Mouse (Mus musculus) layer of hippocampus, adult 2 months (tissue): ENCODE data around the gene Gnas. TPM values are rescaled to one million over a fixed set of nuclear protein-coding genes. Genes with fewer than 3 reads are reported as not detected.

Source experiments
- DNase-seq, 2 experiments: peaks; one replicate each; pipeline ENCODE4 v3.0.0; 2022; ENCODE audit warnings: low spot score in 2 of 2
- H3K27ac ChIP-seq: fragments of 200-600 bp; 2 replicates; pipeline ENCODE4 v1.8.1; 2022
- H3K4me3 ChIP-seq: fragments of 200-600 bp; 2 replicates; pipeline ENCODE4 v1.8.1; 2022; ENCODE audit warnings: mild to moderate bottlenecking
- CTCF ChIP-seq: fragments of 200-600 bp; conservative IDR thresholded peaks from 2 replicates; pipeline ENCODE4 v1.8.1; 2022; ENCODE audit warnings: antibody characterized with exemption, mild to moderate bottlenecking, moderate library complexity
- microRNA-seq, 2 experiments: library from miRNA; unstranded; fragments of <30 nt; microRNA quantifications; one replicate each; pipeline ENCODE4 v1.2.0; 2021
- total RNA-seq, 2 experiments: library from RNA; stranded (reverse); gene quantifications; 2 replicates each; pipeline ENCODE4 v1.2.3; 2021

Gnas gene
- total RNA-seq, 2 experiments from 2014 or later: 1,674 to 1,781 TPM

GRCm38 (mm10) chr2:174381021-174381420 lies 96.9 kb downstream of the Gnas start:
- DNase-seq: no peak
- Histone ChIP-seq H3K4me3 (no peak overlapping the region), H3K27ac (no peak overlapping the region)
- TF ChIP-seq CTCF: no peak

- no peak for DNase-seq
- no peak overlapping the region for H3K27ac ChIP-seq
- H3K4me3 ChIP-seq: no peak overlapping the region
- no peak for TF ChIP-seq CTCF
These were observed 107.8 kb downstream of the Gnas start for GRCm38 (mm10) chr2:174391936-174392335.

GRCm38 (mm10) chr2:174392554-174392953 lies 108.4 kb downstream of the Gnas start:
- no peak overlapping the region for H3K4me3 ChIP-seq
- no peak overlapping the region for H3K27ac ChIP-seq
- TF ChIP-seq CTCF: no peak
- no peak for DNase-seq

GRCm38 (mm10) chr2:174393383-174393782 lies 109.3 kb downstream of the Gnas start:
- no peak for DNase-seq
- Histone ChIP-seq H3K4me3 (no peak overlapping the region), H3K27ac (no peak overlapping the region)
- TF ChIP-seq CTCF: no peak

Small RNA genes lying within 50 kb of the gene (microRNA-seq; reads per million reads assigned to microRNA genes)
- gene Gm27591 (0 reads per million in 2 experiments), gene Mir296 (363 to 569 reads per million in 2 experiments), gene Mir298 (674 to 3,285 reads per million in 2 experiments)

Other genes starting within 250 kb of the Gnas start
- gene Stx16, start 208.0 kb upstream of the Gnas start, total RNA-seq: 10 to 100 TPM; 72.6 to 75.1 TPM
- gene Npepl1, start 174.0 kb upstream of the Gnas start, total RNA-seq: 10 to 100 TPM; 12.3 to 14.2 TPM
- 1 to 10 TPM; 2.0 to 3.5 TPM for gene Gm20721, start 62.4 kb downstream of the Gnas start, total RNA-seq
- gene Nelfcd, start 131.5 kb downstream of the Gnas start, total RNA-seq: 10 to 100 TPM; 45.2 to 55.6 TPM
- gene Ctsz, start 154.7 kb downstream of the Gnas start, total RNA-seq: 10 to 100 TPM; 28.1 to 32.5 TPM
- gene Tubb1, start 166.4 kb downstream of the Gnas start, total RNA-seq: not detected
- 100 to 1,000 TPM; 271 to 305 TPM for gene Atp5e, start 179.8 kb downstream of the Gnas start, total RNA-seq
- 10 to 100 TPM; 39.9 to 43.5 TPM for gene Prelid3b, start 188.8 kb downstream of the Gnas start, total RNA-seq